Mouse (Mus musculus): ENCODE data around the gene Ptrh1.

The Ptrh1 gene

DNA sequence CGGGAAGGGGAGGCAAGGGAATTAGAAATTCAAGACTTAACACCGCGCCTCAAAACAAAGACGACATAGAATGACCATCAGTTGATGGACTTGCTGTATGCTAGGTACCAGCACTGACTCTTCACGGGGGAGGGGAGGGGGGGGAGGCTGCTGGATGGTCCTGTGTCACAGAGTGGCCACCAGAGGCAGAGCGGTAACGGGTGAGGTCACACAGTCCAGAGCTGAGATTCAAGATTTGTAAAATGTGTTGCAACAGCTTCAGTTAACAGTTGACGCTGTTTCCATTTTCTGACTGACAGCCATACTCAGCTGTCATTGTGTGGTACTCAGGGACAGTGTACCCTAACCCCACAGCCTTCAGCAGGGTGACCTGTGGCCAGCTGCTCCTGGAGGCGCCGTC, 23.4 kb upstream of the Ptrh1 start:
- in situ Hi-C loops (cut with MboI; ENCODE audit: unreplicated experiment in 2 of 2) = loop anchor here (25.0 kb wide), 2 partner anchors 385 to 1940 kb away; partner anchors contain the start of genes 1700001O22Rik (in 1 of the 2), Garnl3 (in 1 of the 2) and Ntmt1 (in 1 of the 2)

DNA sequence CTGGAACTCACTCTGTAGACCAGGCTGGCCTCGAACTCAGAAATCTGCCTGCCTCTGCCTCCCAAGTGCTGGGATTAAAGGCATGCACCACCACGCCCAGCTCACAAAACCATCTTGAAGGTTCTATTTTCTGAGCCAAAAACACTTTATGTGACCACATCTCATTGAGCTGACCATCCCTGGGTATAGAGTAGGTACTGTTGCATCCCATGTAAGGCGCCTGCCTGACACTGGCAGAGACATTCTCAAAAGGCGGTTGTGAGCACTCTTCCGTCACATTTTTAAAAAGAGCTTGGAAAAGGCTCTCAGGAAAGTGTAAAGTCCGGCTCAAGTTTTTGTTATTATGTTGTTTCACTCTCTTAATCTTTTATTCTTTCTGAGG, 18.9 kb upstream of the Ptrh1 start:
- in situ Hi-C loops (cut with MboI; ENCODE audit: unreplicated experiment in 2 of 2) = loop anchor here (5.0 to 25.0 kb wide), 5 partner anchors 44 to 1944 kb away; partner anchors contain the start of genes Cdk9 (in 2 of the 2), 1700001O22Rik (in 1 of the 2), Garnl3 (in 1 of the 2) and Ntmt1 (in 1 of the 2)

DNA sequence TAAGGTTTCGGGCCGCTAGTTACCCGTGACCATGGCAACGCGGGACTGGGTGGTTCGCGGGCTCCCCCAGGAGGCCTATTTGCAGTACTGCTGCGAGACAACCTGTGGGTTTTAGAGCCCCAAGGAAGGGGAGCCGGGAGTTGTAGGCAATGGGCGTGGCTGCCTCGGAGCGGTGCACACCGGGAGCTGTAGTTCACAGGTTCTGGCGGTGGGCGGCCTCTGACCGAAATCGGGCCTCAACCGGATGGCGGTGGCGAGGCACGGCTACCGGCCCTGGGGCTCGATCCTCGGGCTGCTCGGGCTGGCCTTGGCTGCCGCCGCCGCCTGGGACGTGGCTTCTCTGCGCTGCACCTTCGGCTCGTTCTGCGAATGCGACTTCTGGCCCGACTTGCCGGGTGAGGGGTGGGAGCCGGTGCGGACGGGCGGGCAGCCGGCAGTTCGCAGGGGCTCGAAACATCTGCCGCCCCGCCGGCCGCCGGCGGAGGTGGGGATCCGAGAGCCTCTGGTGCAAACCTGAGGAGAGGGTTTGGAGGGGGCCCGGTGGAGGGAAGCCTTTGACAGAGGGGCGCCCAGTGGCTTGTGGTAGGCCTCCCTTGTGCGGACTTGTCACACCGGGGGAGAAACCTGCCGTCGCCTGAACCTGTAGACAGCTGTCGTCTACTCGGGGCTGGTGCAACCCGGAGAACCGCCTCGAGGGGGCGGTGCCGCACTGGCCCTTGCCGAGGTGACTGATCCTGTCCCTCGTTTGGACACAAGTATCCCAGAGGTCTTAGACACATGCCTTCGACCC, 18.3 kb upstream of the Ptrh1 start, which contains the start of gene Tor2a:
TSS of gene Tor2a (plus strand) at position 179 of the 790 bp plus-strand sequence.
- in situ Hi-C loops (cut with MboI; ENCODE audit: unreplicated experiment in 2 of 2) = loop anchor here (5.0 to 25.0 kb wide), 5 partner anchors 45 to 1945 kb away; partner anchors contain the start of genes Cdk9 (in 2 of the 2), 1700001O22Rik (in 1 of the 2), Garnl3 (in 1 of the 2) and Ntmt1 (in 1 of the 2)

DNA sequence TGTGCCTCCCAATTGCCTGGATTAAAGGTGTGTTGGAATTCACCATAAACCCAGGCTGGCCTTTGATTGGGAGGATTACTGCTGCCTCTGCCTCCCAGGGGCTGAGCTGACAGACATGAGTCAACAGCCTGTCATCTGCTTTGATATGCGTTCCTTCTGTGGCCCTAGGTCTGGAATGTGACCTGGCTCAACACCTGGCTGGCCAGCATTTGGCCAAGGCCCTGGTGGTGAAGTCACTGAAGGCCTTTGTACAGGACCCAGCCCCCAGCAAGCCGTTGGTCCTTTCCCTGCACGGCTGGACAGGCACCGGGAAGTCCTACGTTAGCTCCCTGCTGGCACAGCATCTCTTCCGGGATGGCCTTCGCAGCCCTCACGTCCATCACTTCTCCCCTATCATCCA, 17.1 kb upstream of the Ptrh1 start:
- in situ Hi-C loops (cut with MboI; ENCODE audit: unreplicated experiment in 2 of 2) = loop anchor here (5.0 to 25.0 kb wide), 5 partner anchors 46 to 1946 kb away; partner anchors contain the start of genes Cdk9 (in 2 of the 2), 1700001O22Rik (in 1 of the 2), Garnl3 (in 1 of the 2) and Ntmt1 (in 1 of the 2)

DNA sequence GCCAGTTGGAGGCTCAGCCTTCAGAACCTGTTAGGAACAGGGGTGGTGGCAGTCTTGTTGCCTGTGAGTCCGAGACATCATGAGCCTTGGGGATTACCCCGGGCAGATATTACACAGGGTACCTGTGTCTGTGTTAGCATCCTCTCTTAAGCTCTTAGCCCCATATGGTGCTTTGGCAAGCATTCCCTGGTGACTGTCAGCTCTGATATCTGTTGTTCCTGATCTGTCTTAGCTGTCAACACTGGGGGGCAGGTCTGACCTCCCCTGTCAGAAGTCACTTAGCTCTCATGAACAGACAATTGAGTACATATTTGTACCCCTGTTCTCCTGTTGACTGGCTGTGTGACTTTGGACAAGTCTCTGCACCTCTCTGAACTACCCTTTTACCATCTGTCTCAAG, 16.6 kb upstream of the Ptrh1 start:
- in situ Hi-C loops (cut with MboI; ENCODE audit: unreplicated experiment in 2 of 2) = loop anchor here (5.0 to 25.0 kb wide), 5 partner anchors 47 to 1947 kb away; partner anchors contain the start of genes Cdk9 (in 2 of the 2), 1700001O22Rik (in 1 of the 2), Garnl3 (in 1 of the 2) and Ntmt1 (in 1 of the 2)

DNA sequence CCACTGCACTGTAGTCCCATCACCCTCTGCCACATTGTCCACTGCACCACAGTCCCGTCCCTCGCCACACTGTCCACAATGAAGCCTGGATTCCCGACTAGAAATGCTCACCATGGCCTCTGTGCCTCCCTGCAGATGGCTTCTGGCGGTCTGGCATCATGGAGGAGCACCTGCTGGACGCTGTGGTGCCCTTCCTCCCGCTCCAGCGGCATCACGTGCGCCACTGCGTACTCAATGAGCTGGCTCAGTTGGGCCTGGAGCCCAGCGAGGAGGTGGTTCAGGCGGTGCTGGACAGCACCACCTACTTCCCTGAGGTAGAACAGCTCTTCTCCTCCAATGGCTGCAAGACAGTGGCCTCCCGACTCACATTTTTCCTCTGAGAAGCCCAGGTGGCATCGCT, 14.2 kb upstream of the Ptrh1 start:
- in situ Hi-C loops (cut with MboI; ENCODE audit: unreplicated experiment in 2 of 2) = loop anchor here (25.0 kb wide), 2 partner anchors 376 to 1949 kb away; partner anchors contain the start of genes 1700001O22Rik (in 1 of the 2), Garnl3 (in 1 of the 2) and Ntmt1 (in 1 of the 2)

DNA sequence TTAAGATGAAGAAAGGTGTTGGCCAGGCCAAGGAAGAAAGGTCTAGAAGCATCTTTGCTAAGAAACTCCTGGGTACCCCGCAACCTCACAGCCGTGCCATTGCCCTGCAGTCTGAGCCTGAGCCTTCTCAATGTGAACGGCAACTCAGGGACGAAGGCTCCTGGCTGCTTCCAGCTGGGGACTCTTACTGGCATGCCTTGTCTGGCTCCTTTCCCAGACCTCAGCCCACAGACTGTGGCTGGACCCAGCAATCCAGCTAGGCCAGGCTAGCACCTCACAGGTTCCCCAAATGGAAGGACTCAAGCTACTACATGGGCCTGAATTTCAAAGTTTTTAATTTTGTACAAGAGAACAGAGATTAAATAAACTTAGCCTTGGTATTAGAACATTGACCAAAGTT, 13.7 kb upstream of the Ptrh1 start:
- in situ Hi-C loops (cut with MboI; ENCODE audit: unreplicated experiment in 2 of 2) = loop anchor here (25.0 kb wide), 2 partner anchors 375 to 1950 kb away; partner anchors contain the start of genes 1700001O22Rik (in 1 of the 2), Garnl3 (in 1 of the 2) and Ntmt1 (in 1 of the 2)

DNA sequence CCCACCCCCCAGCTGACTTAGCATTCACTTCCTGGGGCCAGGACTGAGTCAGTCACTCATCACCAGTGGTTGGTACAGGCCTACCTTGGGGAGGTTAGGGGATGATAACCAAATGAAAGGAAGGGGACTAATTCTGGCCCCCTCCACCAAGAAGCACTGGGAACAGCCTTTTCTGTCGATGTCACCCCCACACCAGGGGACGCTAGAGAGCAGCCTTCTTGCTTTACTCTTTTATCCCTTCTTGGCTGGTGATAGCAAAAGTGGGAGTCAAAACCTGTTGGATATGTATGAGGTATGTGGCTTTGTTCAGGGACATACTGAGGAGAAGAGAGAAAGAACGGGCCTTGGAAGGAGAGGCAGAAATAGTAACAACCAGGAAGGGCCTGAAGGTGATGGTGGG, 12.2 kb upstream of the Ptrh1 start:
- in situ Hi-C loops (cut with MboI; ENCODE audit: unreplicated experiment in 2 of 2) = loop anchor here (25.0 kb wide), 2 partner anchors 374 to 1951 kb away; partner anchors contain the start of genes 1700001O22Rik (in 1 of the 2), Garnl3 (in 1 of the 2) and Ntmt1 (in 1 of the 2)

DNA sequence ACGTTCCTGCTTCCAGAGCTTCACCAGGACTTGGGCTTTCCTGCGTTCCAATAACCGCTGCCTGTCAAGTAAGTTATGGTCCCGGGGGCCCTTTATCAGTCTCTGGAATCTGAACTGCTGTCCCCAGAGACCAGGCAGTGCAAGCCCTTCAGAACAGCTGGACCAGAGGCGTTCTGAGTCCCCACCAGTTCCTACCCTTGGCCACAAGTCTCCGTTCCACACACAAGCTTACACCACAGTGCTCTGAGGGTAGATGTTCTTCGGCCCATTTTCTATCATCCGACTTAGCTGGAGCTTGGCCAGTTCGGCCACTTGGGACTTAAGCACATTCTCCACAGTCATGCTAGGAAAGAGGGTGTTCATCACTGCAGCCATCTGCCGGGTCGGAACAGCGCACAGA, 8.3 kb upstream of the Ptrh1 start:
- in situ Hi-C loops (cut with MboI; ENCODE audit: unreplicated experiment in 2 of 2) = loop anchor here (25.0 kb wide), 2 partner anchors 370 to 1955 kb away; partner anchors contain the start of genes 1700001O22Rik (in 1 of the 2), Garnl3 (in 1 of the 2) and Ntmt1 (in 1 of the 2)

DNA sequence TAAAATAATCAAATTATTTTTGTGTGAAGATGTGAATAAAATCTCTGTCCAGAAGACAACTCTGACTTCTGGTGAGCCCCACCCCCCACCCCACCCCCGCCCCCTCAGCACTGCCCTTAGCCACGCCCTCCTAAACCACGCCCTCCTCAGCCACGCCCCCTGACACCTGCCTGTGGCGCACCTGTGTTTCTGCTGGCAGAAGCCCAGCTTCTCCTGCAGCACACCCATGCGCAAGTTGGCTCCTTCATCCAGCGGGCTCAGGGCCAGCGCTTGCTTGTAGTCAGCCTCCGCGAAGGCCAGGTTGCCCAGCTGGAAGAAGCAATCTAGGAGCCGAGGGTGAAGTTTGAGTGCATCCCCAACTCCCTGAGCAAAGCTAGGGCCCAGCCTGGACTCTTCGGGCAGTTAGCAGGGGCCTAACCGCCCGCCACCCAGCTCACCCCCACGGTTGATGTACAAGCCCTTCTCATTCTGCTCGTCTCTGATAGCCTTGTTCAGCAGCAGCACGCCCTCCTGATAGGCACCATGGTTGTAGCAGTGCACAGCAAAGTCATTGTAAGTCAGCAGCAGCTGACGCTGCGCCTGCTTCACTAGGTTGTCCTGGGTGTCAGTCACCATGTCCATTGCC, 6.8 kb upstream of the Ptrh1 start:
- in situ Hi-C loops (cut with MboI; ENCODE audit: unreplicated experiment in 2 of 2) = loop anchor here (25.0 kb wide), 2 partner anchors 369 to 1956 kb away; partner anchors contain the start of genes 1700001O22Rik (in 1 of the 2), Garnl3 (in 1 of the 2) and Ntmt1 (in 1 of the 2)

DNA sequence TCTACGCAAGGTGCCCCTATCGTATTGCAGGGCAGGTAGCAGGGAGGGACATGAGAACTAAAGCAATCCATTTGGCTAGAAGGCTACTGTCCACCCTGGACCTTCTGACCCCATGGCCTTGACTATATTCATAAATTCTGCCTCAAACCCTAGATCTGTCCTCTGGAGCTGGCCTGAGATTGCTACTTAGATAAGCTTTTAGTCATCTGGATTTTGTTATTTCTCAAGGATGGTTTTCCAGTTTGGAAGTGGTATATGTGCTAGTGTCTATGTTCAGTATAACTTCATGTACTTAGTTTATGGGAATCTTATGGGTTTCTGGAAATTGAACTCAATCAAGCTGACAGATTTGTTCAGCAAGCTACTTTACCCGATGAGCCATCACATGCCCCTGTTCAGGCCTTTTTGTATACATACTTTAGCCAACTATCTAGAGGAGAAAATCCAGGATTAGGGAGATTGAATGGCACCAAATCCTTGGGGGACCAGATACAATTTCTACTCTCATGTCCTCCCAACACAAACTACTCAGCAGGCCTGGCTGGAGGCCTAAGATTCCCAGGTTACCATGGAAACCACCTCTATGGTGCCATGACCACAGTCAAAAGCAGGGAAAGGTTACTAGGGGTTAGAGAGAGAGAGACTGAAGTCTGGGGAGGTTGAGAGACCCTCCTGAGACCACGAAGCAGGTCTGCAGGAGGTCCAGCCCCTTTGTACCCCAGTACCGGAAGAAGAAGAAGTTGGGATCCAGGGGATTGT, 6.1 kb upstream of the Ptrh1 start:
- in situ Hi-C loops (cut with MboI; ENCODE audit: unreplicated experiment in 2 of 2) = loop anchor here (10.0 to 25.0 kb wide), 3 partner anchors 155 to 1957 kb away; partner anchors contain the start of genes 1700001O22Rik (in 1 of the 2), Garnl3 (in 1 of the 2) and Ntmt1 (in 1 of the 2)

DNA sequence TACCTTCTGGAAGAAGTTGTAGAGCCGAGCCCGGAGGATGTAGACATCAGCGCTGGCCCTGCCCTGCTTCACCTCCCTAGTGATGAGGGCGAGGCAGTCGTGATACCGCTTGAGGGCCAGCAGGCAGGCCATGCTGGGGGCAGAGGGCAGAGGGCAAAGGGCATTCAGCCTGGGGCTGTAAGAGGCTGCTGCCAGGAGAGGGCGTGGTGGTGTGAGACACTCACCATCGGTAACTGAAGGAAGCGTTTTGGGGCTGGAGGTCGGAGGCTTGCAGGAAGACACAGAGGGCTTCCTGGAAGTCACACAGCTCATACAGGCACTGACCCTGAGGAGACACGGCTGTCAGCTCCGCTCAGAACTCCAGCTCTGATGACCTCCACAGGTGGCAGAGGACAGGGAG, 3.7 kb upstream of the Ptrh1 start:
- in situ Hi-C loops (cut with MboI; ENCODE audit: unreplicated experiment in 2 of 2) = loop anchor here (10.0 to 25.0 kb wide), 3 partner anchors 153 to 1960 kb away; partner anchors contain the start of genes 1700001O22Rik (in 1 of the 2), Garnl3 (in 1 of the 2) and Ntmt1 (in 1 of the 2)

DNA sequence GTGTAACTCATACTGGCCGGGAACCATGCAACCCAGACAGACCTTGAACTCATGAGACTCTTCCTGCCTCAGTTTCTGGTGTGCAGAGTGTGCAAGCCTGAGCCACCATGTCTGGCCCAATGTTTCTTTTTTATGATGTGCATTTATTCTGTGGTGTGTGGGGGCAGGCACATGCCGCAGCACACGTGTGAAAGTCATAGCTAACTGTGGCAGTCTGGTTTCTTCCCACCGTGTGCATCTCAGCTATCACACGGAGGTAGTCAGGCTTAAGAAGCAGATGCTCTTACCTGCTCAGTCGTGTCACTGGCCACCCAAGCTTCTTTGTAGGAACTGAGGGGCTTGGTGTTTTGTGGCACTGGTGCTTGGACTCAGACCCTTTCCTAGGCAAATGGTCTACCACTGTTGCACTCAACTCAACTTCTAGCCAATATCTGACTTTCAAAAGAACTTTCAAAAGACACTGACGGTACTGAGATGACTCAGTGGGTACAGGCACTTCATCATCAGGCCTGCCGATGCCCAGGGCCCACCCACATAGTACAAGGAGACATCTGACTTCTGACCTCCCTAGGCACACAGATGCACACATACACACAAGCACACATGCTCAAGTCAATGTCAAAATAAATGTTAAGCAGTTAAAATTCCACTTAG, 2.8 kb upstream of the Ptrh1 start:
- in situ Hi-C loops (cut with MboI; ENCODE audit: unreplicated experiment in 2 of 2) = loop anchor here (10.0 to 25.0 kb wide), 3 partner anchors 152 to 1960 kb away; partner anchors contain the start of genes 1700001O22Rik (in 1 of the 2), Garnl3 (in 1 of the 2) and Ntmt1 (in 1 of the 2)

DNA sequence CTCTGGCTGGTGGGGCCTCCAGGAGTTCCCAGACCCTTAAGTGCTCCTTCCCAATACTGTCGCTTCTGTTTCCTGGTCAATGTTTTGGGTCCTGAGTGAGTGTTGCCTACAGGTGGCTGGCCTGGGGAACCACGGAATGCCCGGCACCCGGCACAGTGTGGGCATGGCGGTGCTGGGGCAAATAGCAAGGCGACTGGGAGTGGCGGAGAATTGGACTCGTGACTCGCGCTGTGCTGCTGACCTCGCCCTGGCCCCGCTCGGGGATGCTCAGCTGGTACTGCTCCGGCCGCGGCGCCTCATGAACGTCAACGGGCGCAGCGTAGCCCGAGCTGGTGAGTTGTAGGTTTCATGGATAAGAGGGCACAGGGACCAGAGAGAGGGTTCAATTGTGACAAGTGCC, 606 bp downstream of the Ptrh1 start:
- in situ Hi-C loops (cut with MboI; ENCODE audit: unreplicated experiment in 2 of 2) = loop anchor here in 1 of 2 experiments (10.0 kb wide), 1 partner anchor 149 kb away; no protein-coding TSS in a partner anchor

DNA sequence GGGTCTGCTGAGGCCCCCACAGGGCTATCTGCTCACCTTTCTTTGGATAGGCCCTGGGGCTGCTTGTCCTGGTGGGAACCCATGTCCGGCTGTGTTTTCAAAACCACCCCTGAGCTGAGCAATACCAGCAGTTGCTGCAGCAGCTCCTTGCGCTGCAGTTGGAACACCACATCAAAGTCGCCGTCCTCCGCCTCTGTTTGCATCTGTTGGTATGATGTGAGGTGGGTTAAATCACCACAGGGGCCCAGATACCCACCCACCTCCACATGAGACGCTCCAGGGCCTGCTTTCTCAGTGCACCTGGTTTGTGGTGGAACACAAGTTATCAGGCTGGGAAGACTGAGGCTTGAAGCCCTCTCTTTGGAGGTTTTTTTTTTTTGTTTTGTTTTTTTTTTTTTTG, 2.5 kb downstream of the Ptrh1 start:
- in situ Hi-C loops (cut with MboI; ENCODE audit: unreplicated experiment in 2 of 2) = loop anchor here in 1 of 2 experiments (10.0 kb wide), 1 partner anchor 147 kb away; no protein-coding TSS in a partner anchor

DNA sequence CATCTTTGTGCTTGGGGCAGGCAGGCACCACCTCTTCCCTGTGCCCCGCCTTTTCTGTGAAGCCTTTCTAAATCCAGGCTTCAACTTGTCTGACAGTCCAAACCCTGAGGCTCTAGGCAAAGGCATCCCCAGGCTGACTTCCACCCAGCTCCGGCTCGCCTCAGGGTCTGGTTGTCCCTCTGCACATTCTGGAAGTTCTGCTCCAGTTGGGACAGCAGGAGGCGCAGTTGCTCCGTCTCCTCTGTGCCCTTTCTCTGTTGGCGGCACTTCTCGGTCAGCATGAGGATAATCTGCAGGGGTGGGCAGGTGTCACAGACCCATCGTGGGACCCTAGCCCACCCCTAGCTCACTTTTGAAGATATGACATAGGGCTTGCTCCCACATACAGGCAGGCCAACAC, 3.5 kb downstream of the Ptrh1 start:
- in situ Hi-C loops (cut with MboI; ENCODE audit: unreplicated experiment in 2 of 2) = loop anchor here in 1 of 2 experiments (10.0 kb wide), 1 partner anchor 146 kb away; no protein-coding TSS in a partner anchor

DNA sequence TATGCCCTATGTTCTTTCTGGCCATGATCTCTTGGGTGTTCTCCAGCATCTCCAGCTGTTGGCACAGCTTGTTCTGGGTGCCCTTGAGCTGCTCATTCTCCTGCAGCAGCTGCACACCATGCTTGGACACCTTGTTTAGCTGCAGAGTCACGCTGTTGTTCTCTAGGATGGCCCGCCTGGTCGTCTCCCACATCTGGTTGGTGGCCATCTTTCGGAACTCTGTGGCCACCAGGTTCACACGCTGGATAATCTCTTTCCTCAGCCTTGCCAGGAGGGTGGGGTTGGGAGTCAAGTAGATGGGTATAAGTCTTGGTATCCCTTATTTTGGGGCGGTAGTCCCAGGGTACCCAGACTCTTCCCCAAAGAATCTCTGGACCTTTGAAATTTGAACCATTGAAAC, 4.1 kb downstream of the Ptrh1 start:
- in situ Hi-C loops (cut with MboI; ENCODE audit: unreplicated experiment in 2 of 2) = loop anchor here (10.0 kb wide), 1 partner anchor 145 kb away; no protein-coding TSS in a partner anchor

DNA sequence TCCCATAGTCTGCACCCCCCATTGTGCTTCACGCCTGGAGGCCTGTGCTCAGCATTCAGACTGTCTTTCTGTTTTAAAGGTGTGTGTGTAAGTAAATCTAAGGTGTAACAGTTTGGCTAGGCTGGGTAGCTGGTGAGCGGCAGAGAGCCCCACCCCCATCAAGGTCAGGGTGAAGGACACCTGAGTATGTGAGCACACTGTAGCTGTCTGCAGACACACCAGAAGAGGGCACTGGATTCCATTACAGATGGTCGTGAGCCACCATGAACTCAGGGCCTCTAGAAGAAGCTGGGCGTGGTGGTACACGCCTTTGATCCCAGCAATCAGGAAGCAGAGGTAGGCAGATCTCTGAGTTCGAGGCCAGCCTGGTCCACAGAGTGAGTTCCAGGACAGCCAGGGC, 6.1 kb downstream of the Ptrh1 start:
- in situ Hi-C loops (cut with MboI; ENCODE audit: unreplicated experiment in 2 of 2) = loop anchor here in 1 of 2 experiments (10.0 kb wide), 1 partner anchor 143 kb away; no protein-coding TSS in a partner anchor
